ENCODE assay signal across 19 mouse cellular contexts in the genomic region with DNA sequence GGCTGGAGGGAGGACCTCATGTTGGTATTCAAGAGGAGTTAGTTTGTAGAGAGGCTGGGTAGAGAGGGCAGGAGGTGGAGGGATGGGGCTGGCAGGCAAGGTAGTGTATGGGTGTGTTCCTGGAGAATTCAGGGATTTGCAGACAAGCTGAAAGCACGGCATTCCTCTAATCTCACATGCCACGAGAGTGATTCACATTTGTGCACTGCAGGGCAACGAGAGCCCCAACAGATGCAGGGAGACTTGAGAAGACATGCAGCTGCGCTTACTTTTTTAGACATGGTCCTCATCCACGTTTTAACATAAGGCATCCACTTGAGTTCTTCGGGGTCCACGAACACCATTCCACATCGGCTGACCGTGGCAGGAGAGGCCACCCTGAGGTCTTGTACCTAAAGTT.
"Had no signal": no experiment of that assay in that cellular context is flagged by ENCODE, and none has a peak within 500 bp of the region (broad histone marks: within the 10 kb centered on the region; RNA-seq: fewer than 3 reads in every experiment).

No protein-coding gene starts in this region.

- H3K9me3 ChIP-seq: limb, embryonic 12.5 days; liver, embryonic 12.5 days; liver, embryonic 15.5 days; lung, embryonic 15.5 days; midbrain, embryonic 12.5 days; midbrain, embryonic 15.5 days; neural tube, embryonic 13.5 days had no signal

- DNase-seq: kidney, adult 2 months; kidney, postnatal 25 days; layer of hippocampus, adult 9-11 months; liver; lung, adult 18-20 months; lung, postnatal 14 days; retina, postnatal 1 day; thymus, adult 18-20 months; thymus, postnatal 36 days had no signal

- H3K4me3 ChIP-seq: layer of hippocampus, adult 2 months; limb, embryonic 12.5 days; liver, embryonic 12.5 days; liver, embryonic 15.5 days; lung, embryonic 15.5 days; midbrain, embryonic 12.5 days; midbrain, embryonic 15.5 days; neural tube, embryonic 13.5 days had no signal

- H3K36me3 ChIP-seq: limb, embryonic 12.5 days; liver, embryonic 12.5 days; liver, embryonic 15.5 days; lung, embryonic 15.5 days; midbrain, embryonic 12.5 days; midbrain, embryonic 15.5 days; neural tube, embryonic 13.5 days had no signal

- H3K27ac ChIP-seq: kidney, postnatal 0 days; layer of hippocampus, adult 2 months; limb, embryonic 12.5 days; liver, embryonic 12.5 days; liver, embryonic 15.5 days; lung, embryonic 15.5 days; macrophage; midbrain, embryonic 12.5 days; midbrain, embryonic 15.5 days; neural tube, embryonic 13.5 days had no signal

- H3K4me1 ChIP-seq: limb, embryonic 12.5 days; liver, embryonic 12.5 days; liver, embryonic 15.5 days; lung, embryonic 15.5 days; midbrain, embryonic 12.5 days; midbrain, embryonic 15.5 days; neural tube, embryonic 13.5 days had no signal

- H3K9ac ChIP-seq: limb, embryonic 12.5 days; liver, embryonic 12.5 days; liver, embryonic 15.5 days; lung, embryonic 15.5 days; midbrain, embryonic 12.5 days; midbrain, embryonic 15.5 days; neural tube, embryonic 13.5 days had no signal

- H3K27me3 ChIP-seq: limb, embryonic 12.5 days; liver, embryonic 12.5 days; liver, embryonic 15.5 days; lung, embryonic 15.5 days; midbrain, embryonic 12.5 days; midbrain, embryonic 15.5 days; neural tube, embryonic 13.5 days had no signal

- H3K4me2 ChIP-seq: limb, embryonic 12.5 days; liver, embryonic 12.5 days; liver, embryonic 15.5 days; lung, embryonic 15.5 days; midbrain, embryonic 12.5 days; midbrain, embryonic 15.5 days; neural tube, embryonic 13.5 days had no signal

- ATAC-seq: liver, embryonic 12.5 days; midbrain, embryonic 15.5 days had no signal
